Mouse (Mus musculus) adrenal gland, adult 10 weeks (tissue): ENCODE data around the gene Cep164. TPM values are rescaled to one million over a fixed set of nuclear protein-coding genes. Genes with fewer than 3 reads are reported as not detected.

ENCODE experiments used
- polyA plus RNA-seq: library from polyadenylated mRNA; stranded (reverse); fragments of 350-450 nt; fragmentation: Illumina TruSeq; extraction: RNeasy Lipid Tissue Mini Kit (QIAGEN cat#74804); gene quantifications from one replicate; pipeline ENCODE4 v1.2.3, GENCODE M21; 2014; ENCODE audit warnings: low read depth, low replicate concordance

Gene Cep164
- polyA plus RNA-seq, result 2.7 TPM

GRCm38 (mm10) chr9:45828291-45828963 lies at the start of gene Cep164:
TSS of gene Cep164 (minus strand) at chr9:45828691.

DNA sequence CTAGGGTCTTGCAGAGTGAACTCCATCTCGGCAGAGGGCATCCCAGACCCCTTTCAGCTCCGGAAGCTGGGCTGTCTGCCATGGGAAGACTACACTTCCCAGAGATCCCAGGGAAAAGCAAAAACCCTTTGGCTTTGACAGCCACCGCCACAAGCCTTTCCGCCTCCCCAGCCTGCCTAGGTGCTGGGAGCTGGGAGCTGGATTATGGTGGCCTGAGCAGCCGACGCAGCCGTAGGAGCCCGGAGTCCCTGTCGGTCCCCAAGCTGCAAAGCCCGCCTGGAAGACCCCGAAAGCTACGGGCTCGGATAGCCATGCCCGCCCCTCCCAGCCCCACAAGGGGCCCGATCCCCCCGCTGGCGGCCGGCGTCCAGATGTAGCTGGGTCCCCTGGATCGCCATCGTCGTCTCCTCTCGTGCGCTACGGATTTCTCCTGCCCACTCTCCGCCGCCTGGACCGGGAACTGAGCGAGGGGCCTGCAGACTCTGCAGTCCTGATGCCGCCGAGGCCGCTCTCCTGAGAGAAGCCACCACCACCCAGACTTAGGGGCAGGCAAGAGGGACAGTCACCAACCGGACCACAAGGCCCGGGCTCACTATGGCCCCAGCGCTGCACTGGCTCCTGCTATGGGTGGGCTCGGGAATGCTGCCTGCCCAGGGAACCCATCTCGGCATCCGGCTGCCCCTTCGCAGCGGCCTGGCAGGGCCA lies 10.1 kb upstream of the Cep164 start, which contains the start of gene Bace1:
Gene Bace1, plus strand, starts transcription at position 147 of the 705 bp plus-strand sequence.

Other genes with a start within 250 kb of the Cep164 start
- 38.4 TPM for gene Bace1, start 9.9 kb upstream of the Cep164 start, polyA plus RNA-seq
- 2.9 TPM for gene Pcsk7, start 77.8 kb upstream of the Cep164 start, polyA plus RNA-seq
- 88.4 TPM for gene Rnf214, start 78.2 kb upstream of the Cep164 start, polyA plus RNA-seq
- 29.6 TPM for gene Tagln, start 107.4 kb upstream of the Cep164 start, polyA plus RNA-seq
- gene Sidt2, start 126.6 kb upstream of the Cep164 start, polyA plus RNA-seq, result 28.4 TPM
- 158 TPM for gene Pafah1b2, start 184.0 kb upstream of the Cep164 start, polyA plus RNA-seq
- gene Sik3, start 184.1 kb upstream of the Cep164 start, polyA plus RNA-seq, result 9.1 TPM